Mouse (Mus musculus) forebrain, embryonic 12.5 days (tissue): ENCODE results near the gene 4930467E23Rik. TPM values are rescaled to one million over a fixed set of nuclear protein-coding genes. Genes with fewer than 3 reads are reported as not detected.

Source experiments
- polyA plus RNA-seq: library from polyadenylated mRNA; unstranded; fragments of >200 nt; fragmentation: Nextera tagmentation; extraction: Ambion mirVana; gene quantifications from 2 replicates; pipeline ENCODE4 v1.2.1, GENCODE M21; 2016

Gene 4930467E23Rik
- polyA plus RNA-seq, 1 experiment from 2014 or later = 0.15 TPM

Other genes starting within 250 kb of the 4930467E23Rik start
- gene Defb7, start 234.5 kb upstream of the 4930467E23Rik start, polyA plus RNA-seq = not detected in 2 replicates
- gene Gm31371, start 173.8 kb downstream of the 4930467E23Rik start, polyA plus RNA-seq = 0.12 TPM in 1 of 2 replicates, not detected in the other